Mouse (Mus musculus) cerebellum, postnatal 10 days (tissue): ENCODE results near the gene Pigc.

Experiments used
- DNase-seq, 2 experiments: peaks; one replicate each; pipeline ENCODE4 v3.0.0; 2021; ENCODE audit warnings: mixed read lengths in 2 of 2

The Pigc gene

GRCm38 (mm10) chr1:162009086-162009485 is 40.1 kb downstream of the Pigc start:
- no peak for DNase-seq

- no peak for DNase-seq
These were observed 42.7 kb downstream of the Pigc start for GRCm38 (mm10) chr1:162011523-162012245.

- no peak for DNase-seq
These were observed 44.6 kb downstream of the Pigc start for GRCm38 (mm10) chr1:162013561-162013960.

GRCm38 (mm10) chr1:162015247-162015862 is 46.4 kb downstream of the Pigc start:
- no peak for DNase-seq

GRCm38 (mm10) chr1:162016982-162017381 is 48.0 kb downstream of the Pigc start:
- DNase-seq, result no peak

- no peak for DNase-seq
These were observed 49.1 kb downstream of the Pigc start for GRCm38 (mm10) chr1:162017975-162018600.

- DNase-seq, result no peak
These were observed 49.6 kb downstream of the Pigc start for GRCm38 (mm10) chr1:162018601-162018977.

- no peak for DNase-seq
These were observed 51.3 kb downstream of the Pigc start for GRCm38 (mm10) chr1:162020303-162020731.

- DNase-seq, result no peak
These were observed 51.8 kb downstream of the Pigc start for GRCm38 (mm10) chr1:162020766-162021165.
